ENCODE assay signal across 8 mouse cellular contexts in the genomic region with DNA sequence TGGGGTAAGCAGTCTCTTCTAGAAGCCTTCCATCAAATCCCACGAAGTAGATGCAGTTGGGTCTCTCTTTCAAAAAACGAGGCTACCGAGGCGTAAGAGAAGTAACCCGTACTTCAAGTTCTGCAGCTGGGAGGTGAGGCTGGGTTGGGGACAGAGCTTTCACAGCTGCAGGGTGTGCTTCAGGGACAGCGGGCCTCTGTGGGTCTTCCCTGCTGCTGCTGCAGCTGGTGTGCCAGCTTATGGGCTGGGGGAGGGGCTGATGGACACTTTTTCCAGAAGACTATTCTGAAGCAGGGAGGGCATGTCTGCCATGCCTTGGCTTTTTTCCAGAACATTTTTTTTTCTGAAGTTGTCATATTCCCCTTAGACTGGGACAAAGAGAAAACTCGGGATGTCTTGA. TPM values are rescaled to one million over a fixed set of nuclear protein-coding genes. Genes with fewer than 3 reads are reported as not detected.
A peak's percentile ranks its signal among the peaks of the same experiment; 100 is the strongest.
DNase-seq lines count a peak whose midpoint lies in the region; ATAC-seq and TF ChIP-seq lines count a peak whose summit lies in the region.

No protein-coding gene starts in this region.

- TF ChIP-seq CTCF in brain, embryonic 14.5 days (IDR thresholded peaks at IDR 0.05; ENCODE audit: borderline replicate concordance, extremely low read depth, insufficient read depth, insufficient read length): no peak

- WGBS in hindbrain, embryonic 12.5 days: 56% methylated on average over 7 of the region's 7 CpGs
- 52% methylated on average over 7 of the region's 7 CpGs for WGBS in midbrain, embryonic 13.5 days

- H3K4me1 ChIP-seq in hindbrain, embryonic 12.5 days: peaks cover 18% of the 10 kb centered on the region
- peaks cover 33% of the 10 kb centered on the region for H3K4me1 ChIP-seq in midbrain, embryonic 13.5 days (replicated peaks)

- H3K4me2 ChIP-seq in hindbrain, embryonic 12.5 days (replicated peaks): peak overlapping the region; percentile 80
- H3K4me2 ChIP-seq in midbrain, embryonic 13.5 days (replicated peaks): peak overlapping the region; percentile 82

- peak overlapping the region; percentile 74 for H3K4me3 ChIP-seq in hindbrain, embryonic 12.5 days
- peak overlapping the region; percentile 87 for H3K4me3 ChIP-seq in midbrain, embryonic 13.5 days (replicated peaks)

- no peak for ATAC-seq in hindbrain, embryonic 12.5 days (ENCODE audit: low FRiP score)
- ATAC-seq in midbrain, embryonic 13.5 days: no peak

- H3K27ac ChIP-seq in hindbrain, embryonic 12.5 days: no peak overlapping the region
- H3K27ac ChIP-seq in midbrain, embryonic 13.5 days: no peak overlapping the region

- H3K9ac ChIP-seq in hindbrain, embryonic 12.5 days: peak overlapping the region; percentile 78
- H3K9ac ChIP-seq in midbrain, embryonic 13.5 days (replicated peaks): peak overlapping the region; percentile 78

- H3K36me3 ChIP-seq in hindbrain, embryonic 12.5 days: peaks cover 21% of the 10 kb centered on the region
- H3K36me3 ChIP-seq in midbrain, embryonic 13.5 days: peaks cover 21% of the 10 kb centered on the region

- no peak for TF ChIP-seq POLR2A in brain, embryonic 14.5 days (IDR thresholded peaks at IDR 0.05; ENCODE audit: borderline replicate concordance, extremely low read depth, insufficient read depth, insufficient read length, poor library complexity, severe bottlenecking)

- peak; percentile 19 to 28 for DNase-seq in kidney, adult 8-10 months
- DNase-seq in kidney, adult 11 months: no peak
- peak; percentile 28 for DNase-seq in brain, embryonic 14.5 days (ENCODE audit: low read depth)
- no peak for DNase-seq in embryo, embryonic 10.5 days (ENCODE audit: low spot score)
- DNase-seq in spleen, adult 12 weeks (ENCODE audit: low spot score): no peak
- no peak for DNase-seq in adrenal gland, adult 8-10 months

- H3K27me3 ChIP-seq in hindbrain, embryonic 12.5 days: no peaks in the 10 kb centered on the region
- no peaks in the 10 kb centered on the region for H3K27me3 ChIP-seq in midbrain, embryonic 13.5 days

- H3K9me3 ChIP-seq in hindbrain, embryonic 12.5 days (replicated peaks): no peaks in the 10 kb centered on the region
- H3K9me3 ChIP-seq in midbrain, embryonic 13.5 days: no peaks in the 10 kb centered on the region

RNA-seq across cellular contexts. Expression of gene Usp20, which starts 0.9 kb away (rescaled TPM):
- 41.8 and 42.5 TPM in 2 replicates for polyA plus RNA-seq in brain, embryonic 14.5 days (2012; rRNA removed)
- 35.0 and 37.9 TPM in 2 replicates for polyA plus RNA-seq in hindbrain, embryonic 12.5 days (2016; fragmentation: Nextera tagmentation; extraction: Ambion mirVana)
- polyA plus RNA-seq in midbrain, embryonic 13.5 days (2015; fragmentation: Nextera tagmentation; extraction: Ambion mirVana): 42.5 and 47.9 TPM in 2 replicates
- total RNA-seq in adrenal gland, adult 8-10 months (2022): 10 to 100 TPM; 32.6 to 45.6 (median 42.3) TPM

RNA-seq across cellular contexts. Expression of gene BC005624, which starts 1.0 kb away (rescaled TPM):
- 69.0 and 72.0 TPM in 2 replicates for polyA plus RNA-seq in brain, embryonic 14.5 days (2012; rRNA removed)
- 75.2 and 75.4 TPM in 2 replicates for polyA plus RNA-seq in hindbrain, embryonic 12.5 days (2016; fragmentation: Nextera tagmentation; extraction: Ambion mirVana)
- polyA plus RNA-seq in midbrain, embryonic 13.5 days (2015; fragmentation: Nextera tagmentation; extraction: Ambion mirVana): 88.8 and 92.8 TPM in 2 replicates
- total RNA-seq in adrenal gland, adult 8-10 months (2022): 10 to 100 TPM; 47.0 to 55.8 (median 53.3) TPM

RNA-seq across cellular contexts. Expression of gene Tor1a, which starts 15.3 kb away (rescaled TPM):
- 66.9 and 79.1 TPM in 2 replicates for polyA plus RNA-seq in brain, embryonic 14.5 days (2012; rRNA removed)
- 77.1 and 77.7 TPM in 2 replicates for polyA plus RNA-seq in hindbrain, embryonic 12.5 days (2016; fragmentation: Nextera tagmentation; extraction: Ambion mirVana)
- 93.2 and 95.7 TPM in 2 replicates for polyA plus RNA-seq in midbrain, embryonic 13.5 days (2015; fragmentation: Nextera tagmentation; extraction: Ambion mirVana)
- 10 to 100 TPM; 32.6 to 42.3 (median 37.4) TPM for total RNA-seq in adrenal gland, adult 8-10 months (2022)

RNA-seq across cellular contexts. Expression of gene Tor1b, which starts 30.3 kb away (rescaled TPM):
- polyA plus RNA-seq in brain, embryonic 14.5 days (2012; rRNA removed): 32.0 and 37.6 TPM in 2 replicates
- polyA plus RNA-seq in hindbrain, embryonic 12.5 days (2016; fragmentation: Nextera tagmentation; extraction: Ambion mirVana): 22.9 and 23.2 TPM in 2 replicates
- 18.3 and 20.5 TPM in 2 replicates for polyA plus RNA-seq in midbrain, embryonic 13.5 days (2015; fragmentation: Nextera tagmentation; extraction: Ambion mirVana)
- total RNA-seq in adrenal gland, adult 8-10 months (2022): 10 to 100 TPM; 60.4 to 66.7 (median 65.7) TPM

RNA-seq across cellular contexts. Expression of gene Ptges, which starts 53.4 kb away (rescaled TPM):
- 3.8 and 4.7 TPM in 2 replicates for polyA plus RNA-seq in brain, embryonic 14.5 days (2012; rRNA removed)
- 4.7 and 7.1 TPM in 2 replicates for polyA plus RNA-seq in hindbrain, embryonic 12.5 days (2016; fragmentation: Nextera tagmentation; extraction: Ambion mirVana)
- 2.5 and 2.9 TPM in 2 replicates for polyA plus RNA-seq in midbrain, embryonic 13.5 days (2015; fragmentation: Nextera tagmentation; extraction: Ambion mirVana)
- total RNA-seq in adrenal gland, adult 8-10 months (2022): 10 to 100 TPM; 18.6 to 50.4 (median 35.4) TPM

Comparison
In these comparisons a context has a peak if more than half of its experiments do, and no peak if none do; other contexts are left out.
1. DNase-seq: peak in kidney, adult 8-10 months (2 of 2) and brain, embryonic 14.5 days (single experiment); none in kidney, adult 11 months (single experiment), embryo, embryonic 10.5 days (single experiment), spleen, adult 12 weeks (single experiment) and adrenal gland, adult 8-10 months (single experiment).